Mouse (Mus musculus) induced T-regulatory cell, adult 2 months (primary cell): ENCODE measurements around the gene Tspan9.

Source experiments
- DNase-seq: peaks from one replicate; pipeline ENCODE4 v3.0.0-alpha.2; 2012; ENCODE audit warnings: low read depth

The Tspan9 gene

DNA sequence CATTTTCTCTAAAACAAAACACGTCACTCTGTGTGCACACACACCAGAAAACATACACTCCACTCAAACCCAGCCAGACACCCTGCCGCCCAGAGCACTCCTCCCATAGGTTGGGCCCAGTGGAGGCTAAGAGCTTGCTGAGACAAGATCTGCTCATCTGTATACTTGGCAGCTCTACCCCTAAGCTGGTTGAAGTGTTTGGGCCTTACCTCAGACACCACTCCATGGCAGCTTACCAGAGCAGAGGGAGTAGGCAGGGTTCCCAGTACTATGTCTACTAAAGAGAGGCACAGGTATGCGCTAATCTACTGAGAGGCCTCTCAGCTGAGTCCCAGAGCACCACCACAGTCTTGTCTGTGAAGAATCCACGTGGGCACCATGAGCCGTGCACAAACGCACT lies 10.8 kb downstream of the Tspan9 start:
- no peak for DNase-seq

DNA sequence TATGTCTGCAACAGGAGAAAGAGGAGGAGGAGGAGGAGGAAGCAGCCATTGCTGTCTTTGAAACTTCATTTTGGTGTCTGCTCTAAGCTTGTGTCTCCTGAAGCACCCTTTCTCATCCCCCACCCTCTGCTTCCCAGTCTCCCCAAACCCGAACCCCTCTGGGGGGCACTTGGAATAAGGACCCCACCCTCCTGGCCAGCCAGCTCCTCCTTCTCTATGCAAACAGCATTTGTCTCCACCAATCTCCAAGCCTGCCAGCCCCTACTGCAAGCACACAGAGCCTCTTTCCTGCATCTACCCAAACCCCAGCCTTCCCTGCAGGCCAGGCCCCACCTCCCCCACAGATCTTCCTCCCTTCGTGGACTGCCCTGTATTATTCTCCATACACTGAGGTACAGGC lies 12.0 kb downstream of the Tspan9 start:
- no peak for DNase-seq

DNA sequence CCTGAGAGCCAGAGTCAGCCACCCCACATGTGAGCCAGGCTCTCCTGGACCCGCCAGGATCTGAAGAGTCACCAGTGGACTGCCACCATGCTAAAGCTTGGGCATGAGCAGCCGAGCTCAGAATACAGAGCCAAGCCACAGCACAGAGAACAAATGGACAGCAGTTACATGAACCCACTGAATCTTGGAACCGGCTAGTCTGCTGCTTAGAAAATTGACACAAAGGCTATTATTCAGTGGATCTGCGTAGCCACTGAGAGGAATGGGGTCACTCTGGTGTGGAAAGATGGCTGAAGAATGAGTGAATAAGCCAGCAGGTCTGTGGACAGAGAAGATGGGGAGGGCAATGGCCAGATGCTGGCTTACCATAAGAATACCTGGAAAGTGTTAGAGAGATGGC lies 12.7 kb downstream of the Tspan9 start:
- no peak for DNase-seq

DNA sequence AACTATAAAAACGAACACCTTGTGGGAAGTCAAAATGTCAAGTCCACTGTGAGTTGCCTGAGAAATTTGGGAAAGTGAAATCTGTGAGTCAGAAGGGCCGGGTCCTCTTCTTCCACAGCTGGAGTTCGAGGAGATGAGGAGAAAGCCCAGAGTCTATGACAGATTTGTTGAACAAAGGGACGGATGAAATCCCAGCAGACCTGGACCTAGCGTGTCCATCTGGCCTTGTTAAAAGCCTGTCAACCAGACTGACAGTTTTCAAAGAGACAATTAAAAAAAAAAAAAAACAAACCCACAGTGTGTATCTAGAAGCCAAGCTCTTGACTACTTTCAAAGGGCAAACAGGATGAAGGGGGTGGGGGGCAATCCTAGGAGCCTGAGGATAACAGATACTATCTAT lies 14.0 kb downstream of the Tspan9 start:
- no peak for DNase-seq

DNA sequence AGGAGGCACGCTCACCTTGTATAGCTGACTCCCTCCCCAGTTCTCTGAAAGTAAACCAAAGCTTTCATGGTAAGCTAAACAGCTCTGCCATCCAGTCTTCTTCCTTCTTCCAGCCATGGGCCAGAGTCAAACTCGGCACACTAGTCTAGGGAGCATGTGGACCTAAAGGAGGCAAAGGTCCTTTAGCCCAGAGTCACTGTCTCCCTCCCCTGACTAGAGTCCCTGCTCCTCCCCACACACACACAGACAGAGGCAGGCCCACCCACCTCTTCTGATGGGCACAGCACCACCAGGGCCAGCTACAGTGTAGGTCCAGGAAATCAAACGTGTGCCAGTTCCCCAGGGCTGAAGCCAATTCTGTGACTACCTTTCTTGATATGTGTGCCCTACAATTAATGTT lies 16.1 kb downstream of the Tspan9 start:
- DNase-seq: no peak

DNA sequence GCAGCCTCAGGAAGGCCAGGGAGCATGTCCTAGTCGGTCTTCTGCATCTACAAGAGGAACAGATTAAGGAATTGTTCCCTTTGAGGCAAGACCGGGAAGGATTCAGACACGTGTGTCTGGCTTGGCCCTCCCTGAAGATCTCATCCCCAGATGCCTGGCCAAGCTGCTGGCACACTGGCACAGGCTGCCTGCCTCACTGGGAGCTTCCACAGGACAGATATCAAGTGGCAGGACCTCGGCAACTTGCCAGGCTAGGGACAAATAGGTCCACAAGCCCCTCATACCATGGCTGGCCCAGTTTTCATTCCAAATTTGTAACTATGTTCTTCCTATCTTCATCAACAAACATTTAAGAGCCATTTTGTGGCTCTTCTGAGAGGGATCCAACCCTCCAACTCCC lies 16.5 kb downstream of the Tspan9 start:
- DNase-seq: no peak

DNA sequence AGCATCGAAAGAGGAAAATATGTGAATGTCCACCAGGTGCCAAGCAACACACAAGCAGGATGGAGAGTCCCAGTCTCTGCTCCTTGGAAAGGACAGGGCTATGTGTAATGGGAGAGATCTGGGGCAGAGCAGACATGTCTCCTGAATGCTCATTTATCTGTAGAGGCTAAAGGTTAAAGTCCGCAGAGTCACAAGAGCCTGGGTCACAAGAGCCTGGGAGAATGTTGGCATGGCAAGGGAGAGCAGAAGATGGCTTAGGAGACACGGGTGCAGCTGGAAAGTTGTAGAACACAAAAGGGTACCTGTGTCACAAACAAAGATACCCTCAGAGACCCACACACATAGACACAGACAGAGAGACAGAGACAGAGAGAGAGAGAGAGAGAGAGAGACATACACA lies 17.9 kb downstream of the Tspan9 start:
- DNase-seq: no peak

DNA sequence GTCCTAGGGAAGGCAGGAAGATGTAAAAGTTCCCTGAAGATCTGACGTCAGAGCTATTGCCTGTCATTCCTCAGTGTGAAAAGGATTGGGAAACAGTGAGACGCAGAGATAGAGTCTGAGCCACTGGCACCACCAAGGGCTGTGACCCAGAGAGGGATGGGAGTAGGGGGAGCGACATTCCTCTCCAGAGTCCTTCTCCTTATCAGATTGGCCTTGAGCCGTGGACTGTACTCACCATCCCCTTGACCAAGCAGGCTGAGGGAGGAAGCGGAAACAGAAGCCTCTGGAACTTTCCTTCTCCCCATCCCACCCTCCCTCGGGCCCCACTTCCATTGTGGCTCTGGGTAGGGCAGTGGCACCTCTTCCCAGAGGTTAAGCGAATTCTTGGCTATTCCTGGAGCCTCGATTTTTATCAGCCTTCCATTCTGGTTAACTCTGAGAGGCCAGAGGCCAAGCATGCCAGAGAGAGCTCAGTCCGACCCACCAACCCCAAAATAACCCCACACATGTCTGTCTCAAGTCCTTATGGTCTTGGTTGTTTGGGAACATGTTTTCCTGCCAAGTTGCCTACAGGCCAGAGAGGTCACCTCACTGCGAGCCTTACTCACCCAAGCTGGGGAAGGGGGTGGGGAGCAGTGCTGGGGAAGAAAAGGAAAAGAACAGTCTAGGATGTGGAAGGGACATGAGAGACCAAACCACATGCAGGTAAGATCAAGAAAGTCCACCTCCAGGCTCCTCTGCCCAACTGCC lies 19.0 kb downstream of the Tspan9 start:
- no peak for DNase-seq

DNA sequence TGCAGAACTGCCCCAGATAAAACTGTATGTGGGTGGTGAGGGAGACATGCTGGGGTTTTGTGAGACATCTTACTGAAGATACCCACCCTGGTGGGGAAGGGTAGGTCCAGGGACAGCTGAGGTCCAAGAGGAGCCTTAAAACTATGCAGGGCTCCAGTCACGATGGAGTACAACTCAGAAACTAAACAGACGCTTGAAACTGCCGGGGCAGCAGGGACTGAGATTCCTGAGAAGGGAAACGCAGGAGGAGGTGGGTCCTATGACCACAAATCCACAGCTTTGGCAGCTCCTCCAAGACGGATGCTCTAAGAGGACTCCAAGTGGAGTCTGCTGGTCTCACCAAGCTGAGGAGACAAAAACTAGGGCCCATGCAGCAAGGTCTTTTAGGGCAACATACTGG lies 21.3 kb downstream of the Tspan9 start:
- DNase-seq: no peak

DNA sequence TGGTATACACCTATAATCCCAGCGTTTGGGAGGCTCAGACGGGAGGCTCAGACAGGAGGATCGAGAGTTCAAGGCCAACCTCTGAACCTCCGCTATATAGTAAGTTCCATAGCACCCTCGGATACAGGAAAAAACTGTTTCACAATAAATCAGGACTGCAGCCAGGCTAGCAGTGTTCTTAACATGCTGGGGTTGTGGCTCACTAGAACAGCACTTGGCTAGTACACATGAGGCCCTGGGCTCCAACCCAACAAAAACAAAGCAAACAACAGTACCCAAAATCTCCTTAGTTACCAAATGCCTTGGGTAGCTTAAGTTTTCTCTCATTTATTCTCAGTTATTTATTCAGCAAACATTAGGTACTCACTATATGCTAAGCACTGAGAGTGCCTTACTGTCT lies 21.7 kb downstream of the Tspan9 start:
- no peak for DNase-seq

DNA sequence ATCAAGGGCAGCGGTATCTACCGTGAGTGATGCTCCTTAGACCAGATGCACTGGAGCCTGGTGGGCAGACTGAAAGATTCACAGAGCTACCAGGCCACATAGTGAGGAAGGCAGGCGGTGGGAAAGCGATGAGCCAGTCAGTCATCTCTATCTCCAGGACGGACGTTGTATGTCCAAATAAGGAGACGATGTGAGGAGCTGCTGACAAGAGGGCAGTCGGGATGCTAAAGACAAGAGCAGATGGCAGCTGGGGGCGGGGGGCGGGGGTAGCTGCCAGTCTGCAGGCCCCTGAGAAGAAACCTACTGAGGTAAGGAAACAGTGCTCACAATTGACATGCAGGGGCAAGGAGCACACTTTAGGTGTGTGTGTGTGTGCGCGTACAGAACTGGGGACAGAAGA lies 22.6 kb downstream of the Tspan9 start:
- no peak for DNase-seq

DNA sequence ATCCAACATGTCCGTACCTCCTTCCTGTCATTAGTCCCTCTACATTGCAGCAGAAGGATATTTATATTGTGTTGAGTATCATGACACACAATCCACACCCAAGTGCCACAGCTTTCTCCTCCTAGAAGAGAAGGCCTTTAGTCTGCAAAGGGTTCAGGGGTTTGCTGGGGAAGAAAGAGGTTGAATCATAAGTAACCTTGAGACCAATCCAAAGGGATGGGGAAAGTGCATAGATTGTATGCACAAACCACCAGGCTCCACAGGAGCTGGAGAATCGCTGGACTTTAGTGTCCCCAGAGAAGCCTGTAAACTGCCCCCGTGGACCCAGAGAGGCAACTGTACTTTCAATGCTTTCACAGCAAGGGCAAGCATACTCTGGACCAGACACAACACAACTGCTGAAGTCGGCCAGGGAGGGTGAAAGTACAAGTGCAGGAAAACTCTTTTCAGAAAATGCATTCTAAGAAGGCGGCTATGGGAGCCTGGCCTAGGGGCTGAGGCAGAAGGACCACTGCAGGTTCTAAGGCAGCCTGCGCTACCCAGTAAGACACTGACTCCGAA lies 24.6 kb downstream of the Tspan9 start:
- no peak for DNase-seq

DNA sequence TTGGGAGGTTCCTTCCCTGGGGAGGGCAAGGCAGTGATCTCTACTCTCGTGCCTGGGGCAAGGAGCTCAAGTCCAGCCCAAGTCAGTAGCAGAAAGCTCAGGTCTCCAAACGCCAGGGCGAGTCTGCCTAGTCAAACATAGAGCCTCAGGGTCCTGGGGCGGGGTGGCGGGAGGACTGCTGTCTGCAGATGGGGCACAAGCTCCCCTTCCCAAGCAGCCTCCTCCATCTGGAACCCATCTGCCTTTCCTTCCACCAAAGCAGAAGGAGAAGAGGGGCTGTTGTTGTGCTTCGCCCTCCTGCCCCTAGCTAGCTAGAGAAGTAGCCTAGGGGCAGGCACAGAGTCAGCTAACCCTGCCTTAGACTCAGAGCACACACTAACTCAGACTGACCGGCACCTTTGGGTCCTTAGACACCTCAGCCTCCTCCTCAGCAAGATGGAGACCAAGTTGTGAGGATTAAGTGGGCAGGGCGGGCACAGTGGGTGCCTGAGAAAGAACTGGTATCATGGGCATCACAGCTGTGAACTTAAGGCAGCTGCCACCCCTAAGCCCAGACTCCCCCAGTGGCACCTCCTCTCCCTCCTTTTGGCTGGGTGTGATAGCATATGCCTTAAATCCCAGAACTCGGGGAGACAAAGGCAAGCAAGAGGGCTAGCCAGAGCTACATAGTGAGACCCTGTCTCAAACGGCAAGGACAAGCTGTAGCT lies 26.4 kb downstream of the Tspan9 start:
- DNase-seq: no peak

DNA sequence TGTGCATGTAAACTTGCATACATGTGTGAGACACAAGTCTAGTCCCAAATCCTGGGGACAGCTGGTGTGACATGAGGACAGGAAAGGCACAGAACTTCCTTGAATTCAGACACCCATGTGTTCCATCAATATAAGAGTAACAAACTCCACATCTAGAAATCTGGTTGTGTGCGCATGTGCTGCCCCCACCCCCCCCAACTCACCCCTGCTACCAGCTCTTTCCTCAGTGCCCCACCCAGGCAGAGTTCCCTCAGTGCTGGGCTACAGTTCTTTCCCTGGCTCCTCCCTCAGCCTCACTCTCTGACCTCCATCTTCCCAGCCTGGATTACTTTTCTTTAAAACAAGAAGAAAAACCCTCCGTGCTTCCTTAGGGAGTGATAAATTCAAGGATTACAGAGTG lies 27.1 kb downstream of the Tspan9 start:
- DNase-seq: no peak

DNA sequence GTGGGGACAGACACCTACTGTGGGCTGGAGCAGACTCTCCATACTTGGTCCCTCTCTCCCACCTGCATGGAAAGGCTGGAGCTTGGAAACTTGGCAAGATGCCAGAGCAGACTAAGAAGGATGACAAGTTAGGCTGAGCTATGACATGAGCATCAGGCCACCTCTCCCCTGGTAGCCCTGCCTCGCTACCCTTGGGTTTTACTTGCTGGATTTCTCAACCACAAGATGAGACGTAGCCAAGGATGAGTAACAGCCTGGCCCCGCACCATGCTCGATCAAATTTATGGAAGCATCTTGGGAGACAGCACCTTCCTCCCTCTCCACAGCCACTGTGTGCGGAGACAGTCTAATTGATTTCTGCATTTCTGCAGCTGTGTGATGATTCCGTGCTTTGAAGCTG lies 28.3 kb downstream of the Tspan9 start:
- DNase-seq: no peak

DNA sequence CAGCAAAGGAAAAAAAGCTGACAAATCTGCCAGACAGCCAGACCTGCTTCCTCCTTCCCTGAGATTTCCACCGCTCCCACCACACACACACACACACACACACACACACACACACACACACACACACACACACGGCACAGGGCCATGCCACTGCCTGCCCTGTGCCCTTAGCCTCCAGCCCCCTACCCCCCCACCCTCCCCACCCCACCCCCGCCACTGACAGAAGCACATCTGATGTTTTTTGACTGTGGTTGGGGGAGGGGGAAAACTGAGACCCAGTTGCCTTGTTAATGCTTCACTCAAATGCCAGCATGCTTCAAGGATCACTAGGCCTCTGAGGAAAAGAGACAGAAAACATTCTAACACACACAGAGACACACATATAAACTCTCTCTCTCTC lies 30.8 kb downstream of the Tspan9 start:
- DNase-seq: no peak

DNA sequence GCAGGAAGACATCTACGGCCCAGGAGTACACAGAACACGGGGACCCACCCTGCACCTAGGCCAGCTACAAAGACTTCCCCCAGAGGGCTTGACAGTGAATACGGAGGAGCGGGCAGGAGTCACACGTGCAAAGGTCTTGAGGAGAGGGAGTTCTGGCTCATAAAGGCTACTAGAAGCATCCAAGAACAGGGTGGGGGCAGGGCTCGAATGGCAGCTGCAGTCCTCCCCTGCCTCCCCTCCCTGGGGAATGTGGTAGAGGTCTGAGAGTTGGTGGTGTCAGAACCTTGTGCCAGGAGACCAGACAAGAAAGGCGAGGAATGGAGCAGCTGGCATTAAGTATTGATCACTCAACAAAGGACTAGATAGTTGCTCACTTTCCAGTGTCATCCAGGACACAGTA lies 31.6 kb downstream of the Tspan9 start:
- DNase-seq: no peak

DNA sequence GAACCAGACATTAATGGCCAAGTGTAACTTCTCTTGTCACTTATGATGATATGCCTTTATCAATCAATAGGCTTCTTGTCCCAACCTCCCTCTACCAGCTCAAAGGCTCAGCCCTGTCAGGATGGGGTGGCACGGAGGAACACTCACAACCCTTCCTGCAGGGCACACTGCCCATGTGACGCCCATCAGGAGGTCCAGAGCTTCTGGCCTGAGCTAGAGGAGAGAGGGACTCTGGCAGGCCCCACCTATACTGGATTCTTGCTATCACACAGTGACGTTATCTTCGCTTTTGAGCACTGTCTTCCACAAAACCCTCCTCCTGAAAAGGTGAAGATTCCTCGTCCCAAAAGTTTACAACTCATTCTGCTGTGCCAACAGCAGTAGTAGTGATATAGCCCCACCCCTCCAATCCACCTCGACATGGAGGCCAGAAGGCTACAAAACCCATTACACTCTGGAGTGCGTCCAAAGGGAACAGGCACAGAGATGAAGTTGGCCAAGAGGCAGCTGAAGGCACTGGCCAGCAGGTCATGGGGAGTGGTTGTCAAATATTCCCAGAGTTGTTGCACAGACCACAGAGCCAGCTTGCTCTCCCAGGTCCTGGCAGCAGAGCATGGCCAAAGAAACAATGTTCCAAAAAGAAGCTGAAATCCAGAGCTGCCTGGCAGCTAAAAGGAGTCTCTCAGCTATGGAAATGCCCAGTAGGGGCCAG lies 34.9 kb downstream of the Tspan9 start:
- DNase-seq: no peak

DNA sequence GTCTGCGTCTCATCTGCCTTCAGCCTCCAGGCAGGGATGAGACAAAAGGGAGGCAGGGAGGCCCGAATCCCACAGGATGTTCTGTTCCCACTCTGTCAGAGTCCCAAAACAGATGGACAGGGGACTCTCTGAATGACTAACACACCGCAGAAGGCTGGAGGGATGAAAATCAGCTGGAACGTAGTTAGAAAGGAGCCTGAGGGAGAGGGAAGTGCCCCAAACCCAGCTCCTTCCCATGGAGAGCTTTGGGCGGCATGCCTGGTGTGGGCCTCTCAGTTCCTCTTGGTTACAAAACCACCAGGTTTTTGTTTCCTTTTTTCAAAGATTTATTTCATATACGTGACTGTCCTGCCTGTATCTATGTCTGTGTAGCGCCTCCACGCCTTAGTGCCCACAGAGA lies 35.7 kb downstream of the Tspan9 start:
- no peak for DNase-seq

DNA sequence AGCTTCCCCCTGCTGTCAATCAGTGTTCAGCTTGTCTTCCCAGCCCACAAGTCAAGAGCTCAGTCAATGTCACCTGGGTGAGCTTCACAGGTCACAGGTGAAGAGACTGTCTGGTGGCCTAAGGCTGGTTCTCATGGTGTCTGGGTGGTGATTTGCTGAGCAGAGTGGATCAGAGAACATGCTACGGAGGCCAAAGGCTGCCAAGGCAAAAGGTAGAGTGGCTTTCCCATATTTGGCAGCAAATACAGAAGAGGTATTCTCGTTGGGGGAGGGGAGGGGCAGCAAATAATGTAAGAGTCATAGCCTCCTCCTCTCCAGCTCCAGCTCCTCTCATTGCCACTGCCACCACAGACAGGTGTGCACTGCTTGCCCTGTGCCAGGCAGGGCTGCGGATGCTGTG lies 37.2 kb downstream of the Tspan9 start:
- DNase-seq: no peak

DNA sequence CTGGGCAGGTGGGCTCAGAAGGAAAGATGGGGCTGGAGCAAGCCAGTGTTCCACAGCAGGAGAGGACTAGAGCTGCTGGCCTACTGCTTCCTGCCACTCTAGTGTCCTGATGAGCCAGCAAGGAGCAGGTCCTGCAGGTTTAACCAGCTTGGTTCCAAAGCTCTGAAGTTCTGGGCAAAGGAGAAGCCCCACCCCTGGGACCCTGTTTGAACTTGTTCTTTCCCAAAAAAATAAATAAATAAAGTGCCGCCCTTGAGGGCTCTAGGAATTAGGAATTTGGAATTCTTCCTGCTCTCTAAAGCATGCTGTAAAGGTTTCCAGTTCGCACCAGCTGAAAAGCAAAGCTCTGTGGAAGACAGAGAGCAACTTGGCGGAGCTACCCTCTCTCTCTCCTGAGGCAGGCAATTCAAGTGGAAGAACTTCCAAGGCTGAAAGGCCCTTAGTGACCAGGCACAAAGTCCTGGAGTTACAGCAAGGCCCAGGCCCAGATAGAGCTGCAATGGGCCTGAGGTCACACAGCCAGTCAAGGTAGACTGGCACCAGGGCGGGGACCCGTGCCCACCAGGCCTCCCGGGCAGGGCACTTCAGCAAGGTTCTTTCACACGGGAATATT lies 38.6 kb downstream of the Tspan9 start:
- DNase-seq: no peak

DNA sequence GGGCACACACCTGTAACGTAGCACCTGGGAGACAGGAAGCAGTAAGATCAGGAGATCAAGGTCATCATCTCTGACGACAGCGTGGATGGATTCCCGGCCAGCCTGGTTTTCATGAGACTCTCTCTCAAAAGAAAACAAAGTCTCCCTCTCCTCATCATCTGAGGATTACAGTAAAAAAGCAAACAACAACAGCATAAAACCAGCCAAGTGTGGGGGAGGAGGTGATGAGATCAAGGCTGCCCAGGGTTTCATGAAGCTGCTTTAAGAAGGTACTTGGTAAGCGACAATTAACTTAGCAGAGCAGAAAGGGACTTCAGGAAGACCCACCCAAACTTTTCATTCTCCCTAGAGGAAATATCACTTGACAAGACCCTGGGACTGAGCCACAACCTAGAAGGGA lies 39.5 kb downstream of the Tspan9 start:
- no peak for DNase-seq
